In genomic region chr10:128922822-128923012, GRCm38 (mm10) we compare ENCODE assay signal across 8 mouse cellular contexts. TPM values are rescaled to one million over a fixed set of nuclear protein-coding genes. Genes with fewer than 3 reads are reported as not detected.
DNase-seq lines count a peak whose midpoint lies in the region; ATAC-seq and TF ChIP-seq lines count a peak whose summit lies in the region.

Gene Rdh5 (minus strand): TSS chr10:128922888.

- WGBS in thymus, adult 2 months, result 69% methylated on average over 1 of the region's 1 CpGs
- WGBS in limb, embryonic 13.5 days, result 16% methylated on average over 1 of the region's 1 CpGs

- peak within 1 kb of the TSS; percentile 85 for H3K4me3 ChIP-seq in erythroblast, embryonic 14.5 days (replicated peaks)
- H3K4me3 ChIP-seq in thymus, adult 2 months (ENCODE audit: control insufficient read depth, insufficient read depth, low read length), result peak within 1 kb of the TSS; percentile 77
- peak within 1 kb of the TSS; percentile 90 for H3K4me3 ChIP-seq in limb, embryonic 13.5 days

- no peak for TF ChIP-seq CTCF in thymus, adult 2 months (IDR thresholded peaks at IDR 0.05; ENCODE audit: borderline replicate concordance, control insufficient read depth, extremely low read depth, insufficient read depth, low read length, poor library complexity)

- peaks cover 8% of the 10 kb centered on the region for H3K36me3 ChIP-seq in erythroblast, embryonic 14.5 days (ENCODE audit: control insufficient read depth)
- H3K36me3 ChIP-seq in thymus, adult 2 months (ENCODE audit: control insufficient read depth, insufficient read depth, low read length), result no peaks in the 10 kb centered on the region
- H3K36me3 ChIP-seq in limb, embryonic 13.5 days, result peaks cover 15% of the 10 kb centered on the region

- no peak for ATAC-seq in erythroblast, adult 5-6 weeks (replicated peaks; ENCODE audit: low FRiP score, poor library complexity, severe bottlenecking)
- ATAC-seq in limb, embryonic 13.5 days (ENCODE audit: low FRiP score, low read depth), result no peak

- H3K9me3 ChIP-seq in erythroblast, embryonic 14.5 days (ENCODE audit: control insufficient read depth, low read length), result no peaks in the 10 kb centered on the region
- H3K9me3 ChIP-seq in limb, embryonic 13.5 days, result no peaks in the 10 kb centered on the region

- H3K27me3 ChIP-seq in erythroblast, embryonic 14.5 days (ENCODE audit: control insufficient read depth), result peaks cover 8% of the 10 kb centered on the region
- H3K27me3 ChIP-seq in thymus, adult 2 months (ENCODE audit: control insufficient read depth, insufficient read depth, low read length), result no peaks in the 10 kb centered on the region
- peaks cover 3% of the 10 kb centered on the region; the same call in 1 of the 2 replicates for H3K27me3 ChIP-seq in limb, embryonic 13.5 days

- DNase-seq in thymus, adult 2 months, result no peak
- no peak for DNase-seq in thymus, adult 18-20 months
- DNase-seq in ovary, postnatal 36 days (ENCODE audit: low spot score), result no peak
- DNase-seq in urinary bladder, postnatal 36 days (ENCODE audit: low spot score in 2 of 2), result no peak
- no peak for DNase-seq in spleen, adult 18-20 months

- TF ChIP-seq POLR2A in thymus, adult 2 months (IDR thresholded peaks at IDR 0.05; ENCODE audit: control insufficient read depth, extremely low read depth, insufficient read depth, low read length, poor library complexity), result no peak

- H3K9ac ChIP-seq in limb, embryonic 13.5 days, result peak within 1 kb of the TSS; percentile 78

- peaks cover 28% of the 10 kb centered on the region for H3K4me1 ChIP-seq in erythroblast, embryonic 14.5 days (ENCODE audit: control insufficient read depth)
- H3K4me1 ChIP-seq in thymus, adult 2 months (replicated peaks; ENCODE audit: control insufficient read depth, insufficient read depth, low read length), result peaks cover 15% of the 10 kb centered on the region
- peaks cover 39% of the 10 kb centered on the region for H3K4me1 ChIP-seq in limb, embryonic 13.5 days

- no peak within 1 kb of the TSS for H3K27ac ChIP-seq in thymus, adult 2 months (ENCODE audit: control insufficient read depth, insufficient read depth, low read length)
- peak within 1 kb of the TSS; percentile 88 for H3K27ac ChIP-seq in limb, embryonic 13.5 days

- H3K4me2 ChIP-seq in limb, embryonic 13.5 days (replicated peaks), result peak within 1 kb of the TSS; percentile 79

RNA-seq across cellular contexts. Expression of gene Rdh5, which starts in this region (rescaled TPM):
- polyA plus RNA-seq in erythroblast, embryonic 14.5 days (2012), result 0.06 and 0.17 TPM in 2 replicates
- total RNA-seq in erythroblast, adult 5-6 weeks (2015; ENCODE audit: low replicate concordance), result 5.0 TPM in 1 of 2 replicates, not detected in the other
- total RNA-seq in erythroblast, adult 5-6 weeks (2017; ENCODE audit: low replicate concordance), result 1.1 TPM in 1 of 2 replicates, not detected in the other
- polyA plus RNA-seq in thymus, adult 2 months (2012; rRNA removed), result 14.0 and 21.8 TPM in 2 replicates
- 12.2 and 12.9 TPM in 2 replicates for polyA plus RNA-seq in limb, embryonic 13.5 days (2015; fragmentation: Nextera tagmentation; extraction: Ambion mirVana)

Comparison
In these comparisons a context has a peak if more than half of its experiments do, and no peak if none do; other contexts are left out.
1. RNA of gene Rdh5 (polyA plus RNA-seq): 14.0 to 21.8 TPM in thymus, adult 2 months and 12.2 to 12.9 TPM in limb, embryonic 13.5 days; 0.06 to 0.17 TPM in erythroblast, embryonic 14.5 days; every median in the first group is over 10 times any median in the second.
2. Peak in every context shown above with its lines, with median percentiles within 50 percentile points of each other: H3K4me3 ChIP-seq.